Comparison of ENCODE assay signal across 9 mouse cellular contexts in the genomic region with DNA sequence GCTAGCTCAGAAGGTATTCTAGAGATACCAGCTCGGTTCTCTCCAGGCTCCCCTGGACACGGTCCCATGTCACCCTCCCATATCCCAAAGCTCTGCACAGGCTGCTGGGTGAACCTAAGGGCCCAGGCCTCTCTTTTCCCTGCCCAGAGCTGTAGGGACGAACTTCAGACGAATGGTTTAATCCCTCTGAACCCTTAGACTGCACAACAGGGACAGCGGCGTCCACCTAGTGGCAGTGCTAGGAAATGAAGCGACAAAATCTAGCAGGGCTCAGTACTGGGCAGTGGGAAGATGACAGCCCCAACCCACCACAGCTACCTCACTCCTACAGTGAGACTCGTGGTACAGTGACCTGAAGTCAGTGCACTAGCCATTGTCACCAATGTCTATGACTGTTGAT. TPM values are rescaled to one million over a fixed set of nuclear protein-coding genes. Genes with fewer than 3 reads are reported as not detected.
DNase-seq lines count a peak whose midpoint lies in the region; ATAC-seq and TF ChIP-seq lines count a peak whose summit lies in the region.
"Had no signal": no experiment of that assay in that cellular context is flagged by ENCODE, and none has a peak within 500 bp of the region (broad histone marks: within the 10 kb centered on the region; RNA-seq: fewer than 3 reads in every experiment).

No protein-coding gene starts in this region.

- no peaks in the 10 kb centered on the region for H3K9me3 ChIP-seq in CH12.LX (replicated peaks; ENCODE audit: low read length)
- no peaks in the 10 kb centered on the region for H3K9me3 ChIP-seq in embryonic facial prominence, embryonic 15.5 days (replicated peaks)

- peak; percentile 84 for TF ChIP-seq RAD21 in CH12.LX (IDR thresholded peaks at IDR 0.05; ENCODE audit: low read depth, low read length)

- peaks cover 0 to 10% of the 10 kb centered on the region in 2 experiments for H3K36me3 ChIP-seq in CH12.LX (replicated peaks in 1 of 2; ENCODE audit: control insufficient read depth in 1 of 2, insufficient read depth in 1 of 2, low read length in 1 of 2)
- H3K36me3 ChIP-seq in embryonic facial prominence, embryonic 15.5 days = no peaks in the 10 kb centered on the region

- intact Hi-C loops in heart, postnatal 10 days (cut with DNase I) = loop anchor here (2.0 kb wide), 1 partner anchor 40 kb away; no protein-coding TSS in a partner anchor

- H3K79me2 ChIP-seq in CH12.LX (replicated peaks; ENCODE audit: control insufficient read depth, extremely low read depth, insufficient read depth, poor library complexity, severe bottlenecking) = peaks cover 40% of the 10 kb centered on the region

- peak overlapping the region; percentile 85 for H3K4me2 ChIP-seq in CH12.LX (ENCODE audit: insufficient read depth, low read depth, poor library complexity, severe bottlenecking)
- H3K4me2 ChIP-seq in embryonic facial prominence, embryonic 15.5 days (replicated peaks) = peak overlapping the region; percentile 100

- DNase-seq in CH12.LX (ENCODE audit: extremely low read depth) = peak; percentile 81
- DNase-seq in heart, postnatal 10 days = peak; percentile 79
- peak; percentile 21 for DNase-seq in large intestine, adult 2 months (ENCODE audit: low read depth, low spot score)
- peak; percentile 76 for DNase-seq in lung, postnatal 14 days
- DNase-seq in retina, adult 2 months (ENCODE audit: low read depth, low spot score) = peak; percentile 64
- DNase-seq in ovary, postnatal 10 days (ENCODE audit: low spot score) = no peak

- peak overlapping the region; percentile 53 to 93 (median 64) for H3K4me3 ChIP-seq in CH12.LX (replicated peaks in 1 of 3; ENCODE audit: low read depth in 2 of 3, low read length in 2 of 3, poor library complexity in 1 of 3)
- no peak overlapping the region; the same call in 1 of the 2 replicates for H3K4me3 ChIP-seq in embryonic facial prominence, embryonic 15.5 days (replicated peaks)

- dilution Hi-C loops in CH12.LX (cut with MboI; ENCODE audit: extremely low pct_ligation_motif_present, extremely low pct_unique_long_range_greater_than_20kb, low sequenced_read_pairs) = no loop called here

- peak; percentile 7 for ATAC-seq in activated CD4-positive, CD25-positive, alpha-beta regulatory T cell, adult 4 months
- peak; percentile 18; the same call in 1 of the 2 replicates for ATAC-seq in embryonic facial prominence, embryonic 15.5 days (ENCODE audit: insufficient number of reproducible peaks, low FRiP score, low TSS enrichment, low read depth)

- WGBS in embryonic facial prominence, embryonic 15.5 days = 11% methylated on average over 8 of the region's 8 CpGs
- WGBS in large intestine, adult 2 months = 19% methylated on average over 8 of the region's 8 CpGs

- peak overlapping the region; percentile 97 for H3K27ac ChIP-seq in CH12.LX (ENCODE audit: insufficient read depth, low read depth)
- no peak overlapping the region for H3K27ac ChIP-seq in embryonic facial prominence, embryonic 15.5 days (replicated peaks)

- H3K27me3 ChIP-seq in CH12.LX (replicated peaks) = no peaks in the 10 kb centered on the region
- no peaks in the 10 kb centered on the region for H3K27me3 ChIP-seq in embryonic facial prominence, embryonic 15.5 days

- TF ChIP-seq EP300 in CH12.LX (IDR thresholded peaks at IDR 0.05; ENCODE audit: low read length) = no peak

- in situ Hi-C loops in CH12.LX (cut with MboI; ENCODE audit: low pct_ligation_motif_present, low pct_unique_long_range_greater_than_20kb, low sequenced_read_pairs) = loop anchor here (5.0 to 25.0 kb wide), 5 partner anchors 36 to 529 kb away; partner anchors contain the start of genes Orm3 and Tnfsf8

- H3K4me1 ChIP-seq in CH12.LX (ENCODE audit: control insufficient read depth in 1 of 2, insufficient read depth in 2 of 2) = peaks cover 22 to 47% of the 10 kb centered on the region in 2 experiments
- H3K4me1 ChIP-seq in embryonic facial prominence, embryonic 15.5 days = peaks cover 53% of the 10 kb centered on the region

- TF ChIP-seq CTCF in CH12.LX (conservative IDR thresholded peaks at IDR 0.05 in 1 of 2, IDR thresholded peaks at IDR 0.05 in 1 of 2; ENCODE audit: low read depth in 2 of 2, low read length in 2 of 2) = peak; percentile 45 to 91

- no peak for TF ChIP-seq POLR2A in CH12.LX (IDR thresholded peaks at IDR 0.05; ENCODE audit: low read depth, low read length)

- peak overlapping the region; percentile 99 for H3K9ac ChIP-seq in CH12.LX (ENCODE audit: insufficient read depth, low read depth)
- H3K9ac ChIP-seq in embryonic facial prominence, embryonic 15.5 days = no peak overlapping the region

TF ChIP-seq in CH12.LX, 34 proteins besides CTCF, POLR2A, EP300 and RAD21 (continues in another document):
- TF ChIP-seq MAFK (IDR thresholded peaks at IDR 0.05; ENCODE audit: insufficient replicate concordance, low read length) (no peak), SMC3 (IDR thresholded peaks at IDR 0.05; ENCODE audit: low read depth, low read length) (peak; percentile 90), MAX (IDR thresholded peaks at IDR 0.05; ENCODE audit: low read length) (no peak; the same call in 1 of the 2 replicates), TCF12 (IDR thresholded peaks at IDR 0.05; ENCODE audit: low read depth, low read length) (no peak), GABPA (IDR thresholded peaks at IDR 0.05; ENCODE audit: insufficient replicate concordance, low read depth, low read length) (no peak), KAT2A (IDR thresholded peaks at IDR 0.05; ENCODE audit: insufficient replicate concordance, low read length) (no peak), MEF2A (IDR thresholded peaks at IDR 0.05; ENCODE audit: borderline replicate concordance, low read depth, low read length) (peak; percentile 48; the same call in 1 of the 2 replicates), JUN (IDR thresholded peaks at IDR 0.05; ENCODE audit: insufficient read depth, low read depth, low read length) (no peak), RCOR1 (conservative IDR thresholded peaks at IDR 0.05; ENCODE audit: low read depth, low read length) (no peak), UBTF (IDR thresholded peaks at IDR 0.05; ENCODE audit: low read depth, low read length) (peak; percentile 43; the same call in 1 of the 2 replicates), TBP (conservative IDR thresholded peaks at IDR 0.05; ENCODE audit: low read depth, low read length) (no peak), MAZ (IDR thresholded peaks at IDR 0.05; ENCODE audit: low read depth, low read length) (peak; percentile 35; the same call in 1 of the 2 replicates), PAX5 (IDR thresholded peaks at IDR 0.05; ENCODE audit: low read length) (no peak), ELF1 (IDR thresholded peaks at IDR 0.05; ENCODE audit: low read depth, low read length) (no peak), IRF4 (IDR thresholded peaks at IDR 0.05; ENCODE audit: low read depth, low read length) (peak; percentile 37; the same call in 1 of the 2 replicates), MYC (IDR thresholded peaks at IDR 0.05; ENCODE audit: low read depth, low read length) (no peak), USF2 (conservative IDR thresholded peaks at IDR 0.05; ENCODE audit: low read depth, low read length) (no peak), POLR2AphosphoS2 (IDR thresholded peaks at IDR 0.05; ENCODE audit: low read depth, low read length) (no peak), NELFE (IDR thresholded peaks at IDR 0.05; ENCODE audit: low read depth, low read length) (peak; percentile 13; the same call in 1 of the 2 replicates), USF1 (IDR thresholded peaks at IDR 0.05; ENCODE audit: low read depth, low read length) (no peak), BHLHE40 (IDR thresholded peaks at IDR 0.05; ENCODE audit: low read depth, low read length) (no peak; the same call in 1 of the 2 replicates), MXI1 (IDR thresholded peaks at IDR 0.05; ENCODE audit: low read depth, low read length) (no peak), NRF1 (IDR thresholded peaks at IDR 0.05; ENCODE audit: low read depth, low read length) (0 out of 2 replicates have a peak, but pooled peaks have one; percentile 14), CHD2 (IDR thresholded peaks at IDR 0.05; ENCODE audit: low read length) (no peak), ZKSCAN1 (IDR thresholded peaks at IDR 0.05; ENCODE audit: borderline replicate concordance, low read depth, low read length) (no peak), ETS1 (conservative IDR thresholded peaks at IDR 0.05; ENCODE audit: low read depth, low read length) (no peak), HCFC1 (IDR thresholded peaks at IDR 0.05; ENCODE audit: low read depth, low read length) (no peak; the same call in 1 of the 2 replicates), E2F4 (IDR thresholded peaks at IDR 0.05; ENCODE audit: insufficient replicate concordance, low read depth, low read length) (no peak), SIN3A (IDR thresholded peaks at IDR 0.05; ENCODE audit: low read length) (peak; percentile 79), ZMIZ1 (IDR thresholded peaks at IDR 0.05; ENCODE audit: low read depth, low read length) (no peak)

RNA-seq across cellular contexts. Expression of gene Akna, which starts 5.5 kb away (rescaled TPM):
- 19.3 and 28.0 TPM in 2 replicates for total RNA-seq in CH12.LX (2012; rRNA removed)
- total RNA-seq in CH12.LX (2014; rRNA removed) = 5.1 and 6.5 TPM in 2 replicates
- polyA plus RNA-seq in CH12.LX (2012; ENCODE audit: insufficient read length, low read depth) = 28.5 and 37.5 TPM in 2 replicates
- 100 to 1,000 TPM in 1 of 2 experiments, 10 to 100 TPM in 1; 72.4 to 116 TPM for polyA plus RNA-seq in activated CD4-positive, CD25-positive, alpha-beta regulatory T cell, adult 4 months (2017; shearing (Covaris generic))
- 7.5 and 9.6 TPM in 2 replicates for polyA plus RNA-seq in embryonic facial prominence, embryonic 15.5 days (2015; fragmentation: Nextera tagmentation; extraction: Ambion mirVana)
- 1 to 10 TPM; 5.4 to 6.1 TPM for total RNA-seq in heart, postnatal 10 days (2021)
- 7.6 and 8.7 TPM in 2 replicates for polyA plus RNA-seq in large intestine, adult 2 months (2012; rRNA removed)

RNA-seq across cellular contexts. Expression of gene Orm2, which starts 46.4 kb away (rescaled TPM):
- not detected in 2 replicates for total RNA-seq in CH12.LX (2012; rRNA removed)
- not detected in 2 replicates for total RNA-seq in CH12.LX (2014; rRNA removed)
- polyA plus RNA-seq in CH12.LX (2012; ENCODE audit: insufficient read length, low read depth) = 0.53 TPM in 1 of 2 replicates, not detected in the other
- polyA plus RNA-seq in activated CD4-positive, CD25-positive, alpha-beta regulatory T cell, adult 4 months (2017; shearing (Covaris generic)) = 1 to 10 TPM in 1 of 2 experiments, not detected in 1; 1.0 TPM
- 0.31 and 0.39 TPM in 2 replicates for polyA plus RNA-seq in embryonic facial prominence, embryonic 15.5 days (2015; fragmentation: Nextera tagmentation; extraction: Ambion mirVana)
- total RNA-seq in heart, postnatal 10 days (2021) = not detected
- polyA plus RNA-seq in large intestine, adult 2 months (2012; rRNA removed) = 0.15 and 0.21 TPM in 2 replicates
- total RNA-seq: layer of hippocampus, adult 18-20 months had no signal

RNA-seq across cellular contexts. Expression of gene Orm3, which starts 52.7 kb away (rescaled TPM):
- not detected in 2 replicates for total RNA-seq in CH12.LX (2012; rRNA removed)
- not detected in 2 replicates for total RNA-seq in CH12.LX (2014; rRNA removed)
- polyA plus RNA-seq in CH12.LX (2012; ENCODE audit: insufficient read length, low read depth) = 0.30 and 0.33 TPM in 2 replicates
- polyA plus RNA-seq in activated CD4-positive, CD25-positive, alpha-beta regulatory T cell, adult 4 months (2017; shearing (Covaris generic)) = under 1 TPM in 1 of 2 experiments, not detected in 1; 0.60 TPM
- not detected in 2 replicates for polyA plus RNA-seq in embryonic facial prominence, embryonic 15.5 days (2015; fragmentation: Nextera tagmentation; extraction: Ambion mirVana)
- total RNA-seq in heart, postnatal 10 days (2021) = under 1 TPM in 1 of 2 experiments, not detected in 1; 0.60 TPM
- 0.11 TPM in 1 of 2 replicates, not detected in the other for polyA plus RNA-seq in large intestine, adult 2 months (2012; rRNA removed)
- total RNA-seq: layer of hippocampus, adult 18-20 months had no signal
